Mouse (Mus musculus) layer of hippocampus, adult 6 months (tissue): ENCODE results near the gene Endov. TPM values are rescaled to one million over a fixed set of nuclear protein-coding genes. Genes with fewer than 3 reads are reported as not detected.

Experiments
- long read RNA-seq, 2 experiments: library from polyadenylated mRNA; unstranded; transcript quantifications; one replicate each; pipeline ENCODE4 v2.0.0; 2019 to 2020
- polyA plus RNA-seq: library from polyadenylated mRNA; unstranded; fragments of <200 nt; fragmentation: Nextera tagmentation; gene quantifications from 2 replicates; pipeline ENCODE4 v1.2.3, GENCODE M21; 2021

Endov gene
- polyA plus RNA-seq: 7.2 and 7.6 TPM in 2 replicates
- long read RNA-seq, experiment 1, full-length matches to known transcripts: 3 of 15 reads
- long read RNA-seq, experiment 1, partial matches to known transcripts: 2 of 15 reads
- long read RNA-seq, experiment 1, other reads (novel, unspliced or antisense): 10 of 15 reads
- long read RNA-seq, experiment 2, full-length matches to known transcripts: 14 of 55 reads
- long read RNA-seq, experiment 2, partial matches to known transcripts: 17 of 55 reads
- long read RNA-seq, experiment 2, other reads (novel, unspliced or antisense): 24 of 55 reads

GRCm38 (mm10) chr11:119490861-119491689 is at the start of gene Endov:
Gene Endov, plus strand, starts transcription at chr11:119491347.

GRCm38 (mm10) chr11:119547183-119547921 is 56.2 kb downstream of the Endov start, which contains the start of gene Nptx1:
Gene Nptx1, minus strand, starts transcription at chr11:119547753.

Other genes with a start within 250 kb of the Endov start
- gene Gaa, start 223.5 kb upstream of the Endov start, polyA plus RNA-seq: 283 and 305 TPM in 2 replicates
- gene Eif4a3, start 191.3 kb upstream of the Endov start, polyA plus RNA-seq: 199 and 201 TPM in 2 replicates
- 0.05 TPM in 1 of 2 replicates, not detected in the other for gene Card14, start 183.6 kb upstream of the Endov start, polyA plus RNA-seq
- gene Sgsh, start 135.8 kb upstream of the Endov start, polyA plus RNA-seq: 3.1 and 3.5 TPM in 2 replicates
- 3.8 and 4.6 TPM in 2 replicates for gene Slc26a11, start 135.8 kb upstream of the Endov start, polyA plus RNA-seq
- 0.93 and 0.97 TPM in 2 replicates for gene Rnf213, start 98.2 kb upstream of the Endov start, polyA plus RNA-seq
- gene Nptx1, start 56.4 kb downstream of the Endov start, polyA plus RNA-seq: 201 and 214 TPM in 2 replicates
- 17.2 and 19.7 TPM in 2 replicates for gene Rptor, start 111.6 kb downstream of the Endov start, polyA plus RNA-seq